Mouse (Mus musculus) lung, embryonic 15.5 days (tissue): Measurements from ENCODE around the gene Jade1. TPM values are rescaled to one million over a fixed set of nuclear protein-coding genes. Genes with fewer than 3 reads are reported as not detected.

Experiments used
- ATAC-seq: fragments of 200-750 bp; cut with Nextera tagmentation; 2 replicates; pipeline ENCODE4 v1.8.0; 2017; ENCODE audit warnings: moderate number of reproducible peaks, borderline replicate concordance; ENCODE audit not compliant: low FRiP score, low TSS enrichment; ENCODE audit errors: extremely low read depth
- H3K27ac ChIP-seq: fragments of 300-500 bp; sonication (generic); 2 replicates; pipeline ENCODE4 v1.5.1; 2015; ENCODE audit warnings: moderate library complexity, mild to moderate bottlenecking, inconsistent platforms
- H3K27me3 ChIP-seq: fragments of 300-500 bp; sonication (generic); 2 replicates; pipeline ENCODE4 v1.6.1; 2015; ENCODE audit warnings: inconsistent platforms
- H3K36me3 ChIP-seq: fragments of 300-500 bp; sonication (generic); 2 replicates; pipeline ENCODE4 v1.6.1; 2015; ENCODE audit warnings: inconsistent platforms
- H3K4me1 ChIP-seq: fragments of 300-500 bp; sonication (generic); 2 replicates; pipeline ENCODE4 v1.6.1; 2015; ENCODE audit warnings: inconsistent platforms
- H3K4me2 ChIP-seq: fragments of 300-500 bp; sonication (generic); 2 replicates; pipeline ENCODE4 v1.6.1; 2015; ENCODE audit warnings: inconsistent platforms, mild to moderate bottlenecking, moderate library complexity
- H3K4me3 ChIP-seq: fragments of 300-500 bp; sonication (generic); 2 replicates; pipeline ENCODE4 v1.5.1; 2015; ENCODE audit warnings: mild to moderate bottlenecking, inconsistent platforms
- H3K9ac ChIP-seq: fragments of 300-500 bp; sonication (generic); 2 replicates; pipeline ENCODE4 v1.6.1; 2015; ENCODE audit warnings: inconsistent platforms
- H3K9me3 ChIP-seq: fragments of 300-500 bp; sonication (generic); 2 replicates; pipeline ENCODE4 v1.6.1; 2016; ENCODE audit warnings: inconsistent platforms
- WGBS: fragments of 180-500 bp; shearing (Covaris S2); methylation state at CpG from one replicate; pipeline ENCODE4 v1.1.7; 2015; 5-methylcytosine and 5-hydroxymethylcytosine counted together
- polyA plus RNA-seq: library from polyadenylated mRNA; unstranded; fragments of >200 nt; fragmentation: Nextera tagmentation; extraction: Ambion mirVana; gene quantifications from 2 replicates; pipeline ENCODE4 v1.2.1, GENCODE M21; 2015

Gene Jade1
- polyA plus RNA-seq, 1 experiment from 2014 or later: 10.9 TPM

DNA sequence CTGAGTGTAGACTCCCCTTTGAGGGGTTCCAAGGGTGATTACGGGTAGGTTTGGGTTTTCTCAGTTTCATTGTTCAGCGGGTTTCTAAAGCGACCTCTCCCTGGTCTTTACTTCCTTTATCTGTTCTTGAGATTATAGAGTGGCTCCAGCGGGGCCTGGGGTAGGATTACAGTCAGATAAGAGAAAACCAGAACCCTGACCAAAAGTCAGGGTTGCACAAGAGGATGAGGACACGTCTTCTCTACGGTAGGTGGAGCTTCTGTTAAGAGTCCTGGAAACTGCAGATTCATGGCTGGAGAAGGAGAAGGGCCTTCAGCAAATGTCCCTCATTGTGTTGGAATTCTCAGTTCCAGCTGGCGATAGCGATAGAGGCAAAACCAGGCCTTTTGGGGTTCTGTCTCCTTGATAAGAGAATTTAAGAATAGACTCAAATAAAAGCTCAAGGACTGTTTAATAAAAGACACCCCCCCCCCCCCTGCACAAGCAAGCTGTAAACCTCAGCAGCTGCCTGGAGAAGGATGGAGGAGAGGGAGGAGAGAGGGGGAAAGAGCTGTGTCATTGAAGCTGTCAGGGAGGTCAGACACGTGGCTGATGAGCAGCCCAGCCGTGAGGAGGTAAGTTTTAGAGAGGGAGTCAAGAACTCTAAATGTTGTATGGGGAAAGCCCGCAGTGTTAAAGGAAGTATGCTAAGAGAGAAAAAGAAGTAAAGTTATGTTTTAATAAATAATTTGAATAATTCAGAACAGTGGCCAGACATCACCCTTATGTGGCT, 2.6 kb upstream of the Jade1 start:
- Histone ChIP-seq H3K27me3 (no peaks in the 10 kb centered on the region), H3K4me1 (no peaks in the 10 kb centered on the region), H3K9ac (no peak overlapping the region), H3K9me3 (no peaks in the 10 kb centered on the region), H3K27ac (no peak overlapping the region), H3K4me2 (no peak overlapping the region), H3K4me3 (no peak overlapping the region), H3K36me3 (no peaks in the 10 kb centered on the region)
- ATAC-seq: no peak
- 35% methylated on average over 11 of the region's 11 CpGs for WGBS

DNA sequence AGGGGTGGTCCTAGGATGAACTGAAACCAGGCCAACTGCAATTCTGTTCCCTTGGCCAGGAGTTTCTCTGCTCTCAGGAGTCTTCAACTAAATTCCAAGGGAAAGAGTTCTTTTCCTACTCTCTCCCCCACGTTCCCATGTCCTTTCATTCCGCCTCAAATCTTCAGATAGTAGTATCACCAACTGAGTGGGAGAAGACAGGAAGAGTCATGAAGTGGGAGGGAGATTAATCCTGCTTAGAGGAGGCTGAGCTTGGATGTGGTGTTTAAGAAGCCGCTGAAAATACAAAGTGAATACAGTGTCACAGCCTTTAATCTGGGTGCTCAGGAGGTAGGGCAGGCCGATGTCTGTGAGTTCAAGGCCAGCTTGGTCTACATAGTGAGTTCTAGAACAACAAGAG, 1.9 kb upstream of the Jade1 start:
- Histone ChIP-seq H3K9ac (no peak overlapping the region), H3K27ac (no peak overlapping the region), H3K27me3 (no peaks in the 10 kb centered on the region), H3K4me1 (no peaks in the 10 kb centered on the region), H3K4me3 (no peak overlapping the region), H3K9me3 (no peaks in the 10 kb centered on the region), H3K4me2 (no peak overlapping the region), H3K36me3 (no peaks in the 10 kb centered on the region)
- 59% methylated on average over 4 of the region's 4 CpGs for WGBS
- no peak for ATAC-seq

DNA sequence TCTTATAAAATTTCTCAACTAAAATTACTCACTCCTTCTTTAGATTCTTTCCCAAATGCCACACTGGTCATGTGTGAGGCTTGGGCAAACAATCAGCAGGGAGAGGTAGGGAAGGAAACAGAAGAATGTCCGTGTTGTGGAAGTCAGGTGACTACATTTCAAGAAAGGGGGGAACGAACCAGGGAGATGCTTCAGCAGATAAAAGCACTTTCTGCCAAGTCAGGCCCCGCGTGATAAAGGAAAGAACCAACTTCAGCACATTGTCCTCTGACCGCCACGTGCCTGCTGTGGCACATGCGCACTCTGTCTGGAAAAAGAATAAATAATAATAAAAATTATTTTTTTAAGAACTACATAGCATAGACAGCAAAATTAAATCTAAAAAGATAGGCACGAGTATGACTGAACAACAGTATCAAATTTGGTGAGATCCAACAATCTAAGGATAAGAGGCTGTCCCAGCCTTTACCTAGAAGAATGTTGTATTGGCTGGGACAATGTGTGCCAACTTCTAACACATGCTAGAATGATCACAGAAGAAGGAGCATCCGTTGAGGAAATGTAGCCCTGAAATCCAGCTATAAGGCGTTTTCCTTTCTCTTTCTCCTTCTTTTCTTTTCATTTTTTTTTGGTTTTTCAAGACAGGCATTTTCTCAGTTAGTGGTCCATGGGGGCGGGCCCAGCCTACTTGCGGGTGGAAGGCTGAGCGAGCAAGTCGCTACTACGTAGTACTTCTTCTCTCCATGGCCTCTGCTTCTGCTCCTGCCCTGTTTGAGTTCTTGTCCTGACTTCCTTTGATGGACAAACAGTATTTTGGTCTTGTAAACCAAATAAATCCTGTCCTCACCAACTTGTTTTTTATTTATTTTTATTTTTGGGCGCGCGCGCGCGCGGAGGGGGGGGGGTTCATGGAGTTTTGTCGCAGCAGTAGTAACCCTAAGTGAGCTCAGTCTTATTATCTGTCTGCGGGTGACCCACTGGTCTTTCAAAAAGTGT, 753 bp upstream of the Jade1 start:
- Histone ChIP-seq H3K4me1 (no peaks in the 10 kb centered on the region), H3K27ac (no peak overlapping the region), H3K9ac (no peak overlapping the region), H3K4me3 (no peak overlapping the region), H3K4me2 (no peak overlapping the region), H3K27me3 (no peaks in the 10 kb centered on the region), H3K9me3 (no peaks in the 10 kb centered on the region), H3K36me3 (no peaks in the 10 kb centered on the region)
- ATAC-seq: no peak
- WGBS: 79% methylated on average over 24 of the region's 24 CpGs

- 84% methylated on average over 9 of the region's 11 CpGs for WGBS
- no peak overlapping the region for H3K9ac ChIP-seq
- no peaks in the 10 kb centered on the region for H3K27me3 ChIP-seq
- no peak overlapping the region for H3K4me3 ChIP-seq
- no peak overlapping the region for H3K4me2 ChIP-seq
- H3K36me3 ChIP-seq: no peaks in the 10 kb centered on the region
- ATAC-seq: no peak
- no peak overlapping the region for H3K27ac ChIP-seq
- no peaks in the 10 kb centered on the region for H3K9me3 ChIP-seq
- no peaks in the 10 kb centered on the region for H3K4me1 ChIP-seq
Measured at GRCm38 (mm10) chr3:41556451-41557266, 1.1 kb downstream of the Jade1 start.

- H3K27ac ChIP-seq: no peak overlapping the region
- WGBS: 91% methylated on average over 19 of the region's 19 CpGs
- no peak overlapping the region for H3K4me3 ChIP-seq
- no peaks in the 10 kb centered on the region for H3K4me1 ChIP-seq
- no peak overlapping the region for H3K4me2 ChIP-seq
- no peaks in the 10 kb centered on the region for H3K27me3 ChIP-seq
- no peaks in the 10 kb centered on the region for H3K9me3 ChIP-seq
- H3K36me3 ChIP-seq: no peaks in the 10 kb centered on the region
- ATAC-seq: no peak
- H3K9ac ChIP-seq: no peak overlapping the region
Measured at GRCm38 (mm10) chr3:41557267-41557995, 1.9 kb downstream of the Jade1 start.

- H3K4me3 ChIP-seq: no peak overlapping the region
- H3K9me3 ChIP-seq: no peaks in the 10 kb centered on the region
- no peaks in the 10 kb centered on the region for H3K36me3 ChIP-seq
- H3K27me3 ChIP-seq: no peaks in the 10 kb centered on the region
- no peak overlapping the region for H3K4me2 ChIP-seq
- H3K9ac ChIP-seq: no peak overlapping the region
- ATAC-seq: no peak
- H3K4me1 ChIP-seq: no peaks in the 10 kb centered on the region
- H3K27ac ChIP-seq: no peak overlapping the region
- WGBS: 87% methylated on average over 6 of the region's 6 CpGs
Measured at GRCm38 (mm10) chr3:41560489-41560888, 5.0 kb downstream of the Jade1 start.

DNA sequence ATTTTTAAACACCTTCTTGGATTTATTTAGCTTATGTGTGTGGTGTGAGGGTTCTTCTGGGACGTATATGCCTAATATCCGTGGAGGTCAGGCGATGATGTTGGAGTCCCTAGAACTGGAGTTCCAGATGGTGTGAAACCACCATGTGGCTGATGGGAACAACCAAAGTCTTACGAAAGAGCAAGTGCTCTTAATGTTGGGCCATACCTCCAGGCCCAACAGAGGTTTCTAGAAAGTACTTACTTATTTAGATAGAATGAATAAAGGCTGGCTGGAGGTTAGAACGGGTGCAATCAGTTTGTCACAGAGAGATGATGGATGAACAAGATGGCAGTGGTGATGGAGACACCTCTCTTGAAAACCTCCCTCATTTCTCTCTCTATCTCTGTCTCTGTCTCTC, 6.3 kb downstream of the Jade1 start:
- H3K36me3 ChIP-seq: no peaks in the 10 kb centered on the region
- no peaks in the 10 kb centered on the region for H3K9me3 ChIP-seq
- 81% methylated on average over 5 of the region's 5 CpGs for WGBS
- ATAC-seq: no peak
- no peak overlapping the region for H3K4me3 ChIP-seq
- H3K4me1 ChIP-seq: 0 out of 2 replicates have a peak, but pooled peaks cover 4% of the 10 kb centered on the region
- H3K4me2 ChIP-seq: no peak overlapping the region
- no peaks in the 10 kb centered on the region for H3K27me3 ChIP-seq
- no peak overlapping the region for H3K27ac ChIP-seq
- H3K9ac ChIP-seq: no peak overlapping the region

GRCm38 (mm10) chr3:41563211-41563931, 7.8 kb downstream of the Jade1 start:
- Histone ChIP-seq H3K36me3 (no peaks in the 10 kb centered on the region), H3K4me3 (peak overlapping the region; percentile 59), H3K4me1 (0 out of 2 replicates have a peak, but pooled peaks cover 4% of the 10 kb centered on the region), H3K9ac (peak overlapping the region; percentile 68), H3K4me2 (peak overlapping the region; percentile 95), H3K9me3 (no peaks in the 10 kb centered on the region), H3K27me3 (no peaks in the 10 kb centered on the region), H3K27ac (peak overlapping the region; percentile 92)
- ATAC-seq: peak; percentile 78
- WGBS: under 1% methylated on average over 81 of the region's 81 CpGs

- Histone ChIP-seq H3K4me2 (peak overlapping the region; percentile 95), H3K9me3 (no peaks in the 10 kb centered on the region), H3K27ac (peak overlapping the region; percentile 92), H3K9ac (peak overlapping the region; percentile 68), H3K36me3 (no peaks in the 10 kb centered on the region), H3K4me3 (peak overlapping the region; percentile 59), H3K4me1 (0 out of 2 replicates have a peak, but pooled peaks cover 4% of the 10 kb centered on the region), H3K27me3 (no peaks in the 10 kb centered on the region)
- under 1% methylated on average over 7 of the region's 7 CpGs for WGBS
- no peak for ATAC-seq
Measured at GRCm38 (mm10) chr3:41563997-41564396, 8.5 kb downstream of the Jade1 start.

GRCm38 (mm10) chr3:41564471-41565213, 9.1 kb downstream of the Jade1 start:
- Histone ChIP-seq H3K9ac (peak overlapping the region; percentile 68), H3K4me1 (0 out of 2 replicates have a peak, but pooled peaks cover 4% of the 10 kb centered on the region), H3K9me3 (no peaks in the 10 kb centered on the region), H3K36me3 (no peaks in the 10 kb centered on the region), H3K4me2 (peak overlapping the region; percentile 95), H3K27me3 (no peaks in the 10 kb centered on the region), H3K4me3 (peak overlapping the region; percentile 59), H3K27ac (peak overlapping the region; percentile 76)
- WGBS: under 1% methylated on average over 57 of the region's 60 CpGs
- ATAC-seq: peak; percentile 39
